Mouse (Mus musculus) heart, embryonic 11.5 days (tissue): ENCODE measurements around the gene Olfr26. TPM values are rescaled to one million over a fixed set of nuclear protein-coding genes. Genes with fewer than 3 reads are reported as not detected.
"Not testable (repeated sequence)": the region's sequence is repeated elsewhere in the genome, so short reads cannot be mapped to it uniquely, and the experiment has no call there.

Experiments
- ATAC-seq: fragments of 200-750 bp; cut with Nextera tagmentation; replicated peaks from 2 replicates; pipeline ENCODE4 v1.8.0; 2017; ENCODE audit warnings: moderate library complexity; ENCODE audit not compliant: insufficient number of reproducible peaks, low FRiP score, low TSS enrichment
- H3K27ac ChIP-seq: fragments of 300-500 bp; sonication (generic); 2 replicates; pipeline ENCODE4 v1.5.1; 2014; ENCODE audit warnings: mild to moderate bottlenecking, low read depth, low read length
- H3K27me3 ChIP-seq: fragments of 300-500 bp; sonication (generic); 2 replicates; pipeline ENCODE4 v1.6.1; 2014; ENCODE audit warnings: mild to moderate bottlenecking, low read length, mixed read lengths; ENCODE audit not compliant: control insufficient read depth, insufficient read depth
- H3K36me3 ChIP-seq: fragments of 300-500 bp; sonication (generic); 2 replicates; pipeline ENCODE4 v1.6.1; 2014; ENCODE audit warnings: mild to moderate bottlenecking, low read length, moderate library complexity, mixed read lengths; ENCODE audit not compliant: control insufficient read depth, insufficient read depth
- H3K4me1 ChIP-seq: fragments of 300-500 bp; sonication (generic); 2 replicates; pipeline ENCODE4 v1.6.1; 2014; ENCODE audit warnings: low read length; ENCODE audit not compliant: control insufficient read depth, insufficient read depth
- H3K4me2 ChIP-seq: fragments of 300-500 bp; sonication (generic); 2 replicates; pipeline ENCODE4 v1.6.1; 2014; ENCODE audit warnings: mild to moderate bottlenecking, moderate library complexity
- H3K4me3 ChIP-seq: fragments of 300-500 bp; sonication (generic); 2 replicates; pipeline ENCODE4 v1.5.1; 2014; ENCODE audit warnings: low read depth, low read length
- H3K9ac ChIP-seq: fragments of 300-500 bp; sonication (generic); 2 replicates; pipeline ENCODE4 v1.6.1; 2014; ENCODE audit warnings: mild to moderate bottlenecking, low read depth, low read length, moderate library complexity
- H3K9me3 ChIP-seq: fragments of 300-500 bp; sonication (generic); replicated peaks from 2 replicates; pipeline ENCODE4 v1.6.1; 2016; ENCODE audit warnings: low read length; ENCODE audit not compliant: control insufficient read depth
- WGBS: fragments of 180-500 bp; shearing (Covaris S2); extraction: QIAGEN DNeasy Blood & Tissue Kit; methylation state at CpG from one replicate; pipeline ENCODE4 v1.1.7; 2014; ENCODE audit not compliant: insufficient replicate concordance; 5-methylcytosine and 5-hydroxymethylcytosine counted together
- polyA plus RNA-seq: library from polyadenylated mRNA; unstranded; fragments of >200 nt; fragmentation: Nextera tagmentation; extraction: Ambion mirVana; gene quantifications from 2 replicates; pipeline ENCODE4 v1.2.1, GENCODE M21; 2014

The Olfr26 gene
- polyA plus RNA-seq: not detected in 2 replicates

- no peak for ATAC-seq
- no peak within 1 kb of the TSS for H3K9ac ChIP-seq
- no peak within 1 kb of the TSS for H3K27ac ChIP-seq
- no peak within 1 kb of the TSS for H3K4me3 ChIP-seq
- no peaks in the 10 kb centered on the region for H3K27me3 ChIP-seq
- H3K4me2 ChIP-seq: no peak within 1 kb of the TSS
- H3K9me3 ChIP-seq: no peaks in the 10 kb centered on the region
- H3K4me1 ChIP-seq: no peaks in the 10 kb centered on the region
- H3K36me3 ChIP-seq: no peaks in the 10 kb centered on the region
These were observed at the start of gene Olfr26 for GRCm38 (mm10) chr9:38854760-38855159. TSS of gene Olfr26 (plus strand) at chr9:38855060.

- H3K36me3 ChIP-seq: no peaks in the 10 kb centered on the region
- H3K27ac ChIP-seq: no peak overlapping the region
- no peaks in the 10 kb centered on the region for H3K9me3 ChIP-seq
- no peak overlapping the region for H3K4me2 ChIP-seq
- ATAC-seq: no peak
- no peaks in the 10 kb centered on the region for H3K4me1 ChIP-seq
- H3K27me3 ChIP-seq: no peaks in the 10 kb centered on the region
- no peak overlapping the region for H3K9ac ChIP-seq
- no peak overlapping the region for H3K4me3 ChIP-seq
These were observed 49.2 kb upstream of the Olfr26 start for GRCm38 (mm10) chr9:38805696-38806095.

- ATAC-seq: no peak
- H3K36me3 ChIP-seq: no peaks in the 10 kb centered on the region
- no peaks in the 10 kb centered on the region for H3K9me3 ChIP-seq
- H3K4me3 ChIP-seq: no peak within 1 kb of the TSS
- no peak within 1 kb of the TSS for H3K27ac ChIP-seq
- 69% methylated on average over 2 of the region's 2 CpGs for WGBS
- H3K4me2 ChIP-seq: no peak within 1 kb of the TSS
- H3K27me3 ChIP-seq: no peaks in the 10 kb centered on the region
- no peaks in the 10 kb centered on the region for H3K4me1 ChIP-seq
- no peak within 1 kb of the TSS for H3K9ac ChIP-seq
These were observed 40.5 kb upstream of the Olfr26 start, which contains the start of gene Olfr922 for GRCm38 (mm10) chr9:38814314-38814713. TSS of gene Olfr922 (plus strand) at chr9:38814614.

GRCm38 (mm10) chr9:38815458-38815986 is 39.3 kb upstream of the Olfr26 start:
- no peaks in the 10 kb centered on the region for H3K4me1 ChIP-seq
- H3K9me3 ChIP-seq: no peaks in the 10 kb centered on the region
- no peak for ATAC-seq
- 78% methylated on average over 1 of the region's 1 CpGs for WGBS
- H3K36me3 ChIP-seq: no peaks in the 10 kb centered on the region
- no peak overlapping the region for H3K9ac ChIP-seq
- H3K4me2 ChIP-seq: no peak overlapping the region
- no peak overlapping the region for H3K27ac ChIP-seq
- no peak overlapping the region for H3K4me3 ChIP-seq
- H3K27me3 ChIP-seq: no peaks in the 10 kb centered on the region

GRCm38 (mm10) chr9:38826245-38826644 is 28.6 kb upstream of the Olfr26 start, which contains the start of gene Olfr923:
TSS of gene Olfr923 (plus strand) at chr9:38826545.
- WGBS: 86% methylated on average over 1 of the region's 1 CpGs
- ATAC-seq: no peak

GRCm38 (mm10) chr9:38833027-38833426 is 21.8 kb upstream of the Olfr26 start:
- Histone ChIP-seq H3K27ac (no peak overlapping the region), H3K36me3 (no peaks in the 10 kb centered on the region), H3K9me3 (no peaks in the 10 kb centered on the region), H3K4me3 (no peak overlapping the region), H3K27me3 (no peaks in the 10 kb centered on the region), H3K4me1 (no peaks in the 10 kb centered on the region), H3K9ac (no peak overlapping the region), H3K4me2 (no peak overlapping the region)
- WGBS: 27% methylated on average over 2 of the region's 2 CpGs
- no peak for ATAC-seq

More at GRCm38 (mm10) chr9:38826245-38826644, 28.6 kb upstream of the Olfr26 start, which contains the start of gene Olfr923:
- Histone ChIP-seq H3K27me3 (no peaks in the 10 kb centered on the region), H3K9ac (no peak within 1 kb of the TSS), H3K9me3 (no peaks in the 10 kb centered on the region), H3K27ac (no peak within 1 kb of the TSS), H3K4me1 (no peaks in the 10 kb centered on the region), H3K4me2 (no peak within 1 kb of the TSS), H3K4me3 (no peak within 1 kb of the TSS), H3K36me3 (no peaks in the 10 kb centered on the region)

GRCm38 (mm10) chr9:38844149-38844548 is 10.7 kb upstream of the Olfr26 start, which contains the start of gene Olfr924:
TSS of gene Olfr924 (plus strand) at chr9:38844449.
- no peak within 1 kb of the TSS for H3K4me2 ChIP-seq
- no peak within 1 kb of the TSS for H3K27ac ChIP-seq
- H3K9me3 ChIP-seq: no peaks in the 10 kb centered on the region
- H3K9ac ChIP-seq: no peak within 1 kb of the TSS
- H3K4me1 ChIP-seq: no peaks in the 10 kb centered on the region
- H3K4me3 ChIP-seq: no peak within 1 kb of the TSS
- no peak for ATAC-seq
- WGBS: 82% methylated on average over 1 of the region's 1 CpGs
- H3K27me3 ChIP-seq: no peaks in the 10 kb centered on the region
- H3K36me3 ChIP-seq: no peaks in the 10 kb centered on the region

GRCm38 (mm10) chr9:38874880-38875279 is 20.0 kb downstream of the Olfr26 start:
- H3K36me3 ChIP-seq, H3K4me3 ChIP-seq, H3K4me2 ChIP-seq, H3K4me1 ChIP-seq, H3K9me3 ChIP-seq, ATAC-seq, H3K9ac ChIP-seq, H3K27ac ChIP-seq, H3K27me3 ChIP-seq: not testable (repeated sequence)
- 52% methylated on average over 2 of the region's 2 CpGs for WGBS

- ATAC-seq: no peak
These were observed 22.0 kb downstream of the Olfr26 start, which contains the start of gene Olfr926 for GRCm38 (mm10) chr9:38876826-38877225. TSS of gene Olfr926 (plus strand) at chr9:38877126.

More at GRCm38 (mm10) chr9:38876826-38877225, 22.0 kb downstream of the Olfr26 start, which contains the start of gene Olfr926:
- no peaks in the 10 kb centered on the region for H3K4me1 ChIP-seq
- H3K9ac ChIP-seq: no peak within 1 kb of the TSS
- H3K9me3 ChIP-seq: no peaks in the 10 kb centered on the region
- H3K4me2 ChIP-seq: no peak within 1 kb of the TSS
- H3K27ac ChIP-seq: no peak within 1 kb of the TSS
- 75% methylated on average over 2 of the region's 2 CpGs for WGBS
- H3K4me3 ChIP-seq: no peak within 1 kb of the TSS
- H3K27me3 ChIP-seq: no peaks in the 10 kb centered on the region
- no peaks in the 10 kb centered on the region for H3K36me3 ChIP-seq
